Mouse (Mus musculus): ENCODE data around the gene Thegl. TPM values are rescaled to one million over a fixed set of nuclear protein-coding genes. Genes with fewer than 3 reads are reported as not detected.

Thegl gene
- total and polyA plus RNA-seq, 3 experiments: 0.11 TPM; not detected in 2

GRCm38 (mm10) chr5:77087122-77087521, 71.3 kb downstream of the Thegl start:
- no peak overlapping the region for H3K4me3 ChIP-seq (ENCODE audit: low read depth, low read length)
- no peaks in the 10 kb centered on the region for H3K4me1 ChIP-seq (ENCODE audit: insufficient read depth, low read depth, low read length)
- H3K36me3 ChIP-seq (replicated peaks): no peaks in the 10 kb centered on the region
- DNase-seq (ENCODE audit: low spot score): no peak
- TF ChIP-seq CTCF (IDR thresholded peaks at IDR 0.05; ENCODE audit: low read depth, low read length) (no peak), POLR2AphosphoS5 (IDR thresholded peaks at IDR 0.05; ENCODE audit: insufficient replicate concordance, low read depth, low read length) (no peak), GATA1 (IDR thresholded peaks at IDR 0.05; ENCODE audit: borderline replicate concordance, low read length) (no peak), TAL1 (conservative IDR thresholded peaks at IDR 0.05; ENCODE audit: low read depth, low read length) (no peak), GATA2 (IDR thresholded peaks at IDR 0.05; ENCODE audit: borderline replicate concordance, low read depth, low read length) (no peak)
- ATAC-seq (ENCODE audit: extremely low read depth, insufficient number of reproducible peaks, low FRiP score, poor library complexity, severe bottlenecking): no peak
- no peaks in the 10 kb centered on the region for H3K9me3 ChIP-seq (replicated peaks)
- 0 out of 2 replicates have a peak, but pooled peaks cover 3% of the 10 kb centered on the region for H3K27me3 ChIP-seq (ENCODE audit: insufficient read depth, low read length)

GRCm38 (mm10) chr5:77089294-77089693, 73.5 kb downstream of the Thegl start:
- TF ChIP-seq POLR2AphosphoS5 (IDR thresholded peaks at IDR 0.05; ENCODE audit: insufficient replicate concordance, low read depth, low read length): no peak
- no peak for TF ChIP-seq TAL1 (conservative IDR thresholded peaks at IDR 0.05; ENCODE audit: low read depth, low read length)
- no peak for TF ChIP-seq GATA2 (IDR thresholded peaks at IDR 0.05; ENCODE audit: borderline replicate concordance, low read depth, low read length)
- TF ChIP-seq GATA1 (IDR thresholded peaks at IDR 0.05; ENCODE audit: borderline replicate concordance, low read length): no peak
- no peak for TF ChIP-seq CTCF (IDR thresholded peaks at IDR 0.05; ENCODE audit: low read depth, low read length)
- Histone ChIP-seq H3K9me3 (replicated peaks) (no peaks in the 10 kb centered on the region), H3K4me1 (ENCODE audit: insufficient read depth, low read depth, low read length) (no peaks in the 10 kb centered on the region), H3K4me3 (ENCODE audit: low read depth, low read length) (no peak overlapping the region), H3K27me3 (ENCODE audit: insufficient read depth, low read length) (peaks cover 4% of the 10 kb centered on the region; the same call in 1 of the 2 replicates), H3K36me3 (replicated peaks) (no peaks in the 10 kb centered on the region)
- DNase-seq (ENCODE audit: low spot score) (peak; percentile 27), ATAC-seq (ENCODE audit: extremely low read depth, insufficient number of reproducible peaks, low FRiP score, poor library complexity, severe bottlenecking) (no peak; the same call in 1 of the 2 replicates)

- ATAC-seq (ENCODE audit: extremely low read depth, insufficient number of reproducible peaks, low FRiP score, poor library complexity, severe bottlenecking) (no peak), DNase-seq (ENCODE audit: low spot score) (no peak)
- no peaks in the 10 kb centered on the region for H3K36me3 ChIP-seq (replicated peaks)
- H3K27me3 ChIP-seq (ENCODE audit: insufficient read depth, low read length): peaks cover 8% of the 10 kb centered on the region; the same call in 1 of the 2 replicates
- no peak for TF ChIP-seq POLR2AphosphoS5 (IDR thresholded peaks at IDR 0.05; ENCODE audit: insufficient replicate concordance, low read depth, low read length)
- no peak for TF ChIP-seq GATA2 (IDR thresholded peaks at IDR 0.05; ENCODE audit: borderline replicate concordance, low read depth, low read length)
- TF ChIP-seq CTCF (IDR thresholded peaks at IDR 0.05; ENCODE audit: low read depth, low read length): no peak
- no peak for TF ChIP-seq GATA1 (IDR thresholded peaks at IDR 0.05; ENCODE audit: borderline replicate concordance, low read length)
- TF ChIP-seq TAL1 (conservative IDR thresholded peaks at IDR 0.05; ENCODE audit: low read depth, low read length): no peak
- H3K4me1 ChIP-seq (ENCODE audit: insufficient read depth, low read depth, low read length): no peaks in the 10 kb centered on the region
- H3K4me3 ChIP-seq (ENCODE audit: low read depth, low read length): no peak overlapping the region
- H3K9me3 ChIP-seq (replicated peaks): no peaks in the 10 kb centered on the region
Observed at GRCm38 (mm10) chr5:77089901-77090300, 74.1 kb downstream of the Thegl start.

DNA sequence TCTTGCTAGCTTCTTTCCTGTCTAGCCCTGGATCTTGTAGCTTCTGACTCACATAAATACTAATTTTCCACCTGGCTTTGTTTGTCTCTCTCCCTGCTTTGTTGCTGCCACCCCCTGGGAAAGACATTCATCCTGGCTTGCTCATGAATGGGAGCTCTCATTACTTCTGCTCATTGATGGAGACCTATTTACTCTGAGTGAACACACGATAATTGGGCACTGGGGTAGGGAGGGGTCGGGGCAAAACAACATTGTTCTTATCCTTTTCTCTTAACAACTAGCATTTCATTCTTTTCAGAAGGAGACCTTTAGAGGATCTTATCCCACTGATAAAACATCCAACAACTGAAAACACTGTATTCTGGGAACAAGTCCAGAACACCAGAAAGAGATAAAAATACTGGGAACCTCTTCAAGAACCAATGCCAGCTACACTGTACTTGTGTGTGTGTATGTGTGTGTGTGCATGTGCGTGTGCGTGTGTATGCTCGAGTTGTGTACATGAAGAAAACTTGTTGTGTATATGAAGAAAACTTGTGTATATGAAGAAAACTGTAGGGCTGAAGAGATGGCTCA, 74.8 kb downstream of the Thegl start:
- Histone ChIP-seq H3K27me3 (ENCODE audit: insufficient read depth, low read length) (peaks cover 14% of the 10 kb centered on the region; the same call in 1 of the 2 replicates), H3K36me3 (replicated peaks) (no peaks in the 10 kb centered on the region), H3K9me3 (replicated peaks) (no peaks in the 10 kb centered on the region), H3K4me3 (ENCODE audit: low read depth, low read length) (no peak overlapping the region), H3K4me1 (ENCODE audit: insufficient read depth, low read depth, low read length) (no peaks in the 10 kb centered on the region)
- ATAC-seq (ENCODE audit: extremely low read depth, insufficient number of reproducible peaks, low FRiP score, poor library complexity, severe bottlenecking): no peak
- TF ChIP-seq CTCF (IDR thresholded peaks at IDR 0.05; ENCODE audit: low read depth, low read length): no peak
- no peak for TF ChIP-seq POLR2AphosphoS5 (IDR thresholded peaks at IDR 0.05; ENCODE audit: insufficient replicate concordance, low read depth, low read length)
- TF ChIP-seq GATA2 (IDR thresholded peaks at IDR 0.05; ENCODE audit: borderline replicate concordance, low read depth, low read length): no peak
- no peak for TF ChIP-seq GATA1 (IDR thresholded peaks at IDR 0.05; ENCODE audit: borderline replicate concordance, low read length)
- no peak for TF ChIP-seq TAL1 (conservative IDR thresholded peaks at IDR 0.05; ENCODE audit: low read depth, low read length)
- no peak for DNase-seq (ENCODE audit: low spot score)

GRCm38 (mm10) chr5:77091923-77092322, 76.1 kb downstream of the Thegl start:
- H3K27me3 ChIP-seq (ENCODE audit: insufficient read depth, low read length): peaks cover 14% of the 10 kb centered on the region
- DNase-seq (ENCODE audit: low spot score) (no peak), ATAC-seq (ENCODE audit: extremely low read depth, insufficient number of reproducible peaks, low FRiP score, poor library complexity, severe bottlenecking) (no peak)
- H3K4me3 ChIP-seq (ENCODE audit: low read depth, low read length): no peak overlapping the region
- H3K36me3 ChIP-seq (replicated peaks): no peaks in the 10 kb centered on the region
- H3K4me1 ChIP-seq (ENCODE audit: insufficient read depth, low read depth, low read length): no peaks in the 10 kb centered on the region
- no peaks in the 10 kb centered on the region for H3K9me3 ChIP-seq (replicated peaks)
- TF ChIP-seq POLR2AphosphoS5 (IDR thresholded peaks at IDR 0.05; ENCODE audit: insufficient replicate concordance, low read depth, low read length) (no peak), TAL1 (conservative IDR thresholded peaks at IDR 0.05; ENCODE audit: low read depth, low read length) (no peak), CTCF (IDR thresholded peaks at IDR 0.05; ENCODE audit: low read depth, low read length) (no peak), GATA1 (IDR thresholded peaks at IDR 0.05; ENCODE audit: borderline replicate concordance, low read length) (no peak), GATA2 (IDR thresholded peaks at IDR 0.05; ENCODE audit: borderline replicate concordance, low read depth, low read length) (no peak)

DNA sequence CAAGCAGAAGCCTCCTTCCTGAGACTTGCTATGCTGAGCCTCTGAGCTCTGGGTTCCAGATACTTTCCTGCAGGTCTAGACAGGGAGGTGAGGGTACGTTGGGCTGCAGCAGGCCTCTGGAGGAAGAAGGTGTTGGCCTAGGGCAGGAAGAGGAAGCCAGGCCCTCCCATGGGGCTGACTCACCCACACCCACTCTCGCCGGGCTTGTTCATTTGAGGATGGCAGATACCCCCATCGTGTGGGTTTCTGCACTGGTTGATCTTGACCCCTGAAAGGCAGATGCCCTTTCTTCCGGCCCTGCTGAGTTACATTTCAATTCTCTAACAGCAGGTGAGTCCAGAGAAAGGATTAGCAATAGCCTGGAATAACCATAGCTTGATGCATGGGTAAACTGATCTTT, 76.7 kb downstream of the Thegl start:
- ATAC-seq (ENCODE audit: extremely low read depth, insufficient number of reproducible peaks, low FRiP score, poor library complexity, severe bottlenecking) (no peak), DNase-seq (ENCODE audit: low spot score) (no peak)
- peaks cover 14% of the 10 kb centered on the region for H3K27me3 ChIP-seq (ENCODE audit: insufficient read depth, low read length)
- TF ChIP-seq TAL1 (conservative IDR thresholded peaks at IDR 0.05; ENCODE audit: low read depth, low read length): no peak
- no peaks in the 10 kb centered on the region for H3K36me3 ChIP-seq (replicated peaks)
- no peaks in the 10 kb centered on the region for H3K4me1 ChIP-seq (ENCODE audit: insufficient read depth, low read depth, low read length)
- no peaks in the 10 kb centered on the region for H3K9me3 ChIP-seq (replicated peaks)
- H3K4me3 ChIP-seq (ENCODE audit: low read depth, low read length): no peak overlapping the region

All from G1E (cell line).